Mouse (Mus musculus): Measurements from ENCODE around the gene Rpl38. TPM values are rescaled to one million over a fixed set of nuclear protein-coding genes. Genes with fewer than 3 reads are reported as not detected.

Gene Rpl38
- polyA plus RNA-seq, 1 experiment from 2014 or later, result 1,060 TPM

- 81% methylated on average over 9 of the region's 9 CpGs for WGBS
- H3K36me3 ChIP-seq, result peaks cover 10% of the 10 kb centered on the region
- no peaks in the 10 kb centered on the region for H3K9me3 ChIP-seq (replicated peaks)
- no peak overlapping the region for H3K4me3 ChIP-seq
- no peak for DNase-seq (ENCODE audit: low spot score)
- H3K27ac ChIP-seq (replicated peaks), result peak overlapping the region; percentile 75
- H3K4me1 ChIP-seq, result peaks cover 27% of the 10 kb centered on the region
- H3K27me3 ChIP-seq (ENCODE audit: low read depth, poor library complexity, severe bottlenecking), result no peaks in the 10 kb centered on the region
Measured at GRCm38 (mm10) chr11:114685526-114686040, 17.3 kb downstream of the Rpl38 start.

- no peak overlapping the region for H3K4me3 ChIP-seq
- peaks cover 11% of the 10 kb centered on the region for H3K36me3 ChIP-seq
- WGBS, result 93% methylated on average over 16 of the region's 16 CpGs
- peaks cover 23% of the 10 kb centered on the region for H3K4me1 ChIP-seq
- no peaks in the 10 kb centered on the region for H3K9me3 ChIP-seq (replicated peaks)
- peak overlapping the region; percentile 75; the same call in 1 of the 2 replicates for H3K27ac ChIP-seq (replicated peaks)
- DNase-seq (ENCODE audit: low spot score), result no peak
- no peaks in the 10 kb centered on the region for H3K27me3 ChIP-seq (ENCODE audit: low read depth, poor library complexity, severe bottlenecking)
Measured at GRCm38 (mm10) chr11:114686221-114686959, 18.1 kb downstream of the Rpl38 start.

- Histone ChIP-seq H3K27ac (replicated peaks) (no peak overlapping the region), H3K4me1 (peaks cover 31% of the 10 kb centered on the region), H3K4me3 (no peak overlapping the region), H3K27me3 (ENCODE audit: low read depth, poor library complexity, severe bottlenecking) (no peaks in the 10 kb centered on the region), H3K9me3 (replicated peaks) (no peaks in the 10 kb centered on the region), H3K36me3 (peaks cover 11% of the 10 kb centered on the region)
- 81% methylated on average over 10 of the region's 10 CpGs for WGBS
- DNase-seq (ENCODE audit: low spot score), result no peak
Measured at GRCm38 (mm10) chr11:114687574-114688188, 19.4 kb downstream of the Rpl38 start.

GRCm38 (mm10) chr11:114688729-114689128 lies 20.4 kb downstream of the Rpl38 start:
- Histone ChIP-seq H3K9me3 (replicated peaks) (no peaks in the 10 kb centered on the region), H3K27ac (replicated peaks) (no peak overlapping the region), H3K4me1 (peaks cover 33% of the 10 kb centered on the region), H3K27me3 (ENCODE audit: low read depth, poor library complexity, severe bottlenecking) (no peaks in the 10 kb centered on the region), H3K4me3 (no peak overlapping the region), H3K36me3 (peaks cover 11% of the 10 kb centered on the region)
- WGBS, result 88% methylated on average over 2 of the region's 3 CpGs
- no peak for DNase-seq (ENCODE audit: low spot score)

GRCm38 (mm10) chr11:114690192-114690591 lies 21.9 kb downstream of the Rpl38 start:
- Histone ChIP-seq H3K27me3 (ENCODE audit: low read depth, poor library complexity, severe bottlenecking) (no peaks in the 10 kb centered on the region), H3K4me3 (no peak overlapping the region), H3K4me1 (peaks cover 19% of the 10 kb centered on the region), H3K9me3 (replicated peaks) (no peaks in the 10 kb centered on the region), H3K36me3 (peaks cover 11% of the 10 kb centered on the region), H3K27ac (replicated peaks) (no peak overlapping the region)
- 93% methylated on average over 15 of the region's 15 CpGs for WGBS
- no peak for DNase-seq (ENCODE audit: low spot score)

- H3K4me3 ChIP-seq, result no peak overlapping the region
- H3K4me1 ChIP-seq, result peaks cover 15% of the 10 kb centered on the region
- no peaks in the 10 kb centered on the region for H3K27me3 ChIP-seq (ENCODE audit: low read depth, poor library complexity, severe bottlenecking)
- H3K9me3 ChIP-seq (replicated peaks), result no peaks in the 10 kb centered on the region
- H3K36me3 ChIP-seq, result peaks cover 15% of the 10 kb centered on the region
- 69% methylated on average over 6 of the region's 6 CpGs for WGBS
- no peak for DNase-seq (ENCODE audit: low spot score)
- H3K27ac ChIP-seq (replicated peaks), result 0 out of 2 replicates have a peak overlapping the region, but pooled peaks have one; percentile 3
Measured at GRCm38 (mm10) chr11:114691454-114692182, 23.3 kb downstream of the Rpl38 start.

- Histone ChIP-seq H3K27ac (replicated peaks) (0 out of 2 replicates have a peak overlapping the region, but pooled peaks have one; percentile 28), H3K36me3 (peaks cover 17% of the 10 kb centered on the region), H3K4me1 (peaks cover 15% of the 10 kb centered on the region), H3K27me3 (ENCODE audit: low read depth, poor library complexity, severe bottlenecking) (no peaks in the 10 kb centered on the region), H3K9me3 (replicated peaks) (no peaks in the 10 kb centered on the region), H3K4me3 (no peak overlapping the region)
- WGBS, result 40% methylated on average over 7 of the region's 7 CpGs
- DNase-seq (ENCODE audit: low spot score), result no peak
Measured at GRCm38 (mm10) chr11:114692601-114693000, 24.3 kb downstream of the Rpl38 start.

GRCm38 (mm10) chr11:114693456-114693855 lies 25.1 kb downstream of the Rpl38 start:
- Histone ChIP-seq H3K4me3 (no peak overlapping the region), H3K4me1 (peaks cover 12% of the 10 kb centered on the region)
- whole genome bisulfite sequencing, result 96% methylated on average over 6 of the region's 6 CpGs

GRCm38 (mm10) chr11:114694451-114694850 lies 26.1 kb downstream of the Rpl38 start:
- Histone ChIP-seq H3K27ac (replicated peaks) (no peak overlapping the region), H3K9me3 (replicated peaks) (no peaks in the 10 kb centered on the region), H3K36me3 (peaks cover 17% of the 10 kb centered on the region), H3K4me1 (peaks cover 12% of the 10 kb centered on the region), H3K27me3 (ENCODE audit: low read depth, poor library complexity, severe bottlenecking) (no peaks in the 10 kb centered on the region), H3K4me3 (no peak overlapping the region)
- no peak for DNase-seq (ENCODE audit: low spot score)
- WGBS, result 84% methylated on average over 2 of the region's 2 CpGs

More at GRCm38 (mm10) chr11:114693456-114693855, 25.1 kb downstream of the Rpl38 start:
- no peaks in the 10 kb centered on the region for H3K27me3 ChIP-seq (ENCODE audit: low read depth, poor library complexity, severe bottlenecking)
- peaks cover 17% of the 10 kb centered on the region for H3K36me3 ChIP-seq
- no peaks in the 10 kb centered on the region for H3K9me3 ChIP-seq (replicated peaks)
- DNase-seq (ENCODE audit: low spot score), result no peak
- H3K27ac ChIP-seq (replicated peaks), result no peak overlapping the region

GRCm38 (mm10) chr11:114698496-114698895 lies 30.2 kb downstream of the Rpl38 start:
- Histone ChIP-seq H3K4me1 (no peaks in the 10 kb centered on the region), H3K27ac (replicated peaks) (no peak overlapping the region), H3K9me3 (replicated peaks) (no peaks in the 10 kb centered on the region), H3K27me3 (ENCODE audit: low read depth, poor library complexity, severe bottlenecking) (no peaks in the 10 kb centered on the region), H3K36me3 (0 out of 2 replicates have a peak, but pooled peaks cover 6% of the 10 kb centered on the region), H3K4me3 (no peak overlapping the region)
- no peak for DNase-seq (ENCODE audit: low spot score)
- WGBS, result 93% methylated on average over 7 of the region's 7 CpGs

- Histone ChIP-seq H3K4me1 (peaks cover 9% of the 10 kb centered on the region), H3K27ac (replicated peaks) (no peak overlapping the region), H3K27me3 (ENCODE audit: low read depth, poor library complexity, severe bottlenecking) (no peaks in the 10 kb centered on the region), H3K9me3 (replicated peaks) (no peaks in the 10 kb centered on the region), H3K36me3 (0 out of 2 replicates have a peak, but pooled peaks cover 6% of the 10 kb centered on the region), H3K4me3 (no peak overlapping the region)
- DNase-seq (ENCODE audit: low spot score), result no peak
- 91% methylated on average over 12 of the region's 12 CpGs for WGBS
Measured at GRCm38 (mm10) chr11:114699511-114699910, 31.2 kb downstream of the Rpl38 start.

- 91% methylated on average over 15 of the region's 15 CpGs for WGBS
- H3K27ac ChIP-seq (replicated peaks), result no peak overlapping the region; the same call in 1 of the 2 replicates
Measured at GRCm38 (mm10) chr11:114702311-114702995, 34.1 kb downstream of the Rpl38 start.

More at GRCm38 (mm10) chr11:114702311-114702995, 34.1 kb downstream of the Rpl38 start:
- H3K9me3 ChIP-seq (replicated peaks), result no peaks in the 10 kb centered on the region
- no peaks in the 10 kb centered on the region for H3K27me3 ChIP-seq (ENCODE audit: low read depth, poor library complexity, severe bottlenecking)
- DNase-seq (ENCODE audit: low spot score), result no peak
- H3K4me1 ChIP-seq, result peaks cover 15% of the 10 kb centered on the region
- no peak overlapping the region for H3K4me3 ChIP-seq
- H3K36me3 ChIP-seq, result 0 out of 2 replicates have a peak, but pooled peaks cover 2% of the 10 kb centered on the region
